Mouse (Mus musculus): ENCODE measurements around the gene Gabpb1.

Gabpb1 gene

GRCm38 (mm10) chr2:126676122-126676515 lies at the start of gene Gabpb1:
Gabpb1 (minus strand) TSS chr2:126676337.
- DNase-seq, result no peak

- no peak for DNase-seq
Measured at GRCm38 (mm10) chr2:126712950-126713349, 36.8 kb upstream of the Gabpb1 start.

- no peak for DNase-seq
Measured at GRCm38 (mm10) chr2:126712526-126712925, 36.4 kb upstream of the Gabpb1 start.

GRCm38 (mm10) chr2:126708361-126708760 lies 32.2 kb upstream of the Gabpb1 start:
- DNase-seq, result no peak

- DNase-seq, result no peak
Measured at GRCm38 (mm10) chr2:126707438-126707779, 31.3 kb upstream of the Gabpb1 start.

GRCm38 (mm10) chr2:126706759-126707437 lies 30.8 kb upstream of the Gabpb1 start, which contains the start of gene Usp8:
Usp8 (plus strand) TSS chr2:126707328.
- DNase-seq, result peak; percentile 99

GRCm38 (mm10) chr2:126695285-126695684 lies 19.1 kb upstream of the Gabpb1 start:
- DNase-seq, result no peak

- DNase-seq, result no peak
Measured at GRCm38 (mm10) chr2:126691290-126691689, 15.2 kb upstream of the Gabpb1 start.

- DNase-seq, result no peak
Measured at GRCm38 (mm10) chr2:126682937-126683336, 6.8 kb upstream of the Gabpb1 start.

- DNase-seq, result no peak
Measured at GRCm38 (mm10) chr2:126682333-126682732, 6.2 kb upstream of the Gabpb1 start.

- DNase-seq, result no peak
Measured at GRCm38 (mm10) chr2:126677366-126677765, 1.2 kb upstream of the Gabpb1 start.

GRCm38 (mm10) chr2:126675169-126676121 lies 692 bp downstream of the Gabpb1 start:
- DNase-seq, result peak; percentile 87

- no peak for DNase-seq
Measured at GRCm38 (mm10) chr2:126674441-126675168, 1.5 kb downstream of the Gabpb1 start.

GRCm38 (mm10) chr2:126673317-126674242 lies 2.6 kb downstream of the Gabpb1 start:
- no peak for DNase-seq

GRCm38 (mm10) chr2:126668621-126669252 lies 7.4 kb downstream of the Gabpb1 start:
- DNase-seq, result no peak

- no peak for DNase-seq
Measured at GRCm38 (mm10) chr2:126665984-126666383, 10.2 kb downstream of the Gabpb1 start.

- DNase-seq, result peak; percentile 5
Measured at GRCm38 (mm10) chr2:126663481-126663880, 12.7 kb downstream of the Gabpb1 start.

GRCm38 (mm10) chr2:126652929-126653328 lies 23.2 kb downstream of the Gabpb1 start:
- DNase-seq, result no peak

- DNase-seq, result no peak
Measured at GRCm38 (mm10) chr2:126647762-126648161, 28.4 kb downstream of the Gabpb1 start.

- no peak for DNase-seq
Measured at GRCm38 (mm10) chr2:126646461-126646860, 29.7 kb downstream of the Gabpb1 start.

GRCm38 (mm10) chr2:126644768-126645167 lies 31.4 kb downstream of the Gabpb1 start:
- no peak for DNase-seq

GRCm38 (mm10) chr2:126640298-126640697 lies 35.8 kb downstream of the Gabpb1 start:
- no peak for DNase-seq
